Mouse (Mus musculus) spleen, adult 2 months (tissue): Measurements from ENCODE around the gene Polm. TPM values are rescaled to one million over a fixed set of nuclear protein-coding genes. Genes with fewer than 3 reads are reported as not detected.

Experiments
- DNase-seq, 2 experiments: peaks; one replicate each; pipeline versions ENCODE4 v3.0.0 to v3.0.0-alpha.2; 2012 to 2021; ENCODE audit warnings: low spot score in 2 of 2, low read depth in 1 of 2
- H3K27ac ChIP-seq: fragments of 200-500 bp; 2 replicates; pipeline ENCODE4 v1.5.1; 2012; ENCODE audit warnings: low read length, inconsistent platforms; ENCODE audit not compliant: insufficient read depth
- H3K27me3 ChIP-seq: fragments of 200-500 bp; 2 replicates; pipeline ENCODE4 v1.6.1; 2012; ENCODE audit warnings: mild to moderate bottlenecking, moderate library complexity, low read length, inconsistent platforms; ENCODE audit not compliant: control insufficient read depth, insufficient read depth
- H3K36me3 ChIP-seq: fragments of 200-500 bp; 2 replicates; pipeline ENCODE4 v1.6.1; 2012; ENCODE audit warnings: mild to moderate bottlenecking, low read length, inconsistent platforms; ENCODE audit not compliant: control insufficient read depth, insufficient read depth
- H3K4me1 ChIP-seq: fragments of 200-500 bp; 2 replicates; pipeline ENCODE4 v1.6.1; 2011; ENCODE audit warnings: inconsistent platforms; ENCODE audit not compliant: control insufficient read depth, insufficient read depth, insufficient read length
- H3K4me3 ChIP-seq: fragments of 200-500 bp; 2 replicates; pipeline ENCODE4 v1.5.1; 2011; ENCODE audit warnings: mild to moderate bottlenecking, inconsistent platforms; ENCODE audit not compliant: insufficient read depth, insufficient read length; ENCODE audit errors: extremely low read depth
- CTCF ChIP-seq: fragments of 200-500 bp; IDR thresholded peaks from 2 replicates; pipeline ENCODE4 v1.5.1; 2011; ENCODE audit warnings: mild to moderate bottlenecking, inconsistent platforms; ENCODE audit not compliant: insufficient read depth, insufficient read length, insufficient replicate concordance; ENCODE audit errors: extremely low read depth
- POLR2A ChIP-seq: fragments of 200-500 bp; IDR thresholded peaks from 2 replicates; pipeline ENCODE4 v1.6.1; 2011; ENCODE audit warnings: low read depth, low read length, inconsistent platforms
- WGBS: fragments of 180-500 bp; shearing (Covaris S2); methylation state at CpG from one replicate; pipeline ENCODE4 v1.1.7; 2018; 5-methylcytosine and 5-hydroxymethylcytosine counted together
- polyA plus RNA-seq: library from polyadenylated mRNA; depleted of rRNA; stranded (reverse); fragments of >200 nt; gene quantifications from 2 replicates; pipeline ENCODE4 v1.2.3, GENCODE M21; 2012; rRNA removed

Gene Polm
- polyA plus RNA-seq = 62.5 and 87.7 TPM in 2 replicates

- DNase-seq = peak; percentile 79 to 87
- TF ChIP-seq POLR2A = peak; percentile 35; the same call in 1 of the 2 replicates
- TF ChIP-seq CTCF = peak; percentile 21; the same call in 1 of the 2 replicates
- peak within 1 kb of the TSS; percentile 82 for H3K4me3 ChIP-seq
These were observed at the start of gene Polm for GRCm38 (mm10) chr11:5837251-5838246. TSS of gene Polm (minus strand) at chr11:5838016.

GRCm38 (mm10) chr11:5887250-5887649 is 49.4 kb upstream of the Polm start:
- Histone ChIP-seq H3K4me1 (peaks cover 4% of the 10 kb centered on the region; the same call in 1 of the 2 replicates), H3K36me3 (no peaks in the 10 kb centered on the region), H3K27ac (no peak overlapping the region), H3K27me3 (no peaks in the 10 kb centered on the region), H3K4me3 (no peak overlapping the region)
- no peak for DNase-seq
- TF ChIP-seq CTCF (no peak), POLR2A (no peak)
- 82% methylated on average over 5 of the region's 5 CpGs for WGBS

More at GRCm38 (mm10) chr11:5837251-5838246, at the start of gene Polm:
- H3K27me3 ChIP-seq = no peaks in the 10 kb centered on the region
- peaks cover 7% of the 10 kb centered on the region; the same call in 1 of the 2 replicates for H3K4me1 ChIP-seq
- WGBS = 1% methylated on average over 63 of the region's 63 CpGs
- H3K36me3 ChIP-seq = peaks cover 9% of the 10 kb centered on the region
- H3K27ac ChIP-seq = peak within 1 kb of the TSS; percentile 89

GRCm38 (mm10) chr11:5886187-5886586 is 48.4 kb upstream of the Polm start:
- Histone ChIP-seq H3K27me3 (no peaks in the 10 kb centered on the region), H3K4me1 (no peaks in the 10 kb centered on the region), H3K4me3 (no peak overlapping the region), H3K27ac (no peak overlapping the region), H3K36me3 (no peaks in the 10 kb centered on the region)
- no peak for TF ChIP-seq POLR2A
- TF ChIP-seq CTCF = peak; percentile 52; the same call in 1 of the 2 replicates
- WGBS = 19% methylated on average over 9 of the region's 9 CpGs
- peak; percentile 33 to 48 for DNase-seq

GRCm38 (mm10) chr11:5882518-5882917 is 44.7 kb upstream of the Polm start:
- Histone ChIP-seq H3K4me1 (peaks cover 3% of the 10 kb centered on the region; the same call in 1 of the 2 replicates), H3K36me3 (no peaks in the 10 kb centered on the region), H3K27me3 (no peaks in the 10 kb centered on the region), H3K27ac (no peak overlapping the region), H3K4me3 (no peak overlapping the region)
- DNase-seq = peak in 1 of 2 experiments; percentile 20
- TF ChIP-seq POLR2A (no peak), CTCF (no peak)
- 18% methylated on average over 8 of the region's 8 CpGs for WGBS

GRCm38 (mm10) chr11:5879905-5880304 is 42.1 kb upstream of the Polm start:
- Histone ChIP-seq H3K27me3 (no peaks in the 10 kb centered on the region), H3K4me3 (no peak overlapping the region), H3K36me3 (no peaks in the 10 kb centered on the region), H3K27ac (no peak overlapping the region), H3K4me1 (peaks cover 3% of the 10 kb centered on the region; the same call in 1 of the 2 replicates)
- 93% methylated on average over 5 of the region's 5 CpGs for WGBS
- TF ChIP-seq CTCF (peak; percentile 41; the same call in 1 of the 2 replicates), POLR2A (no peak)
- DNase-seq = peak in 1 of 2 experiments; percentile 33

- TF ChIP-seq CTCF (no peak), POLR2A (no peak)
- Histone ChIP-seq H3K4me1 (peaks cover 3% of the 10 kb centered on the region; the same call in 1 of the 2 replicates), H3K36me3 (peaks cover 9% of the 10 kb centered on the region), H3K4me3 (no peak overlapping the region), H3K27ac (peak overlapping the region; percentile 76), H3K27me3 (no peaks in the 10 kb centered on the region)
- no peak for DNase-seq
- 55% methylated on average over 8 of the region's 8 CpGs for WGBS
These were observed 40.8 kb upstream of the Polm start for GRCm38 (mm10) chr11:5878661-5879060.
